In genomic region chr11:60416590-60416962, GRCm38 (mm10) we compare ENCODE assay signal across 8 mouse cellular contexts. TPM values are rescaled to one million over a fixed set of nuclear protein-coding genes. Genes with fewer than 3 reads are reported as not detected.
DNase-seq lines count a peak whose midpoint lies in the region; ATAC-seq and TF ChIP-seq lines count a peak whose summit lies in the region.

No protein-coding gene starts in this region.

- WGBS in liver, adult 2 months, result under 1% methylated on average over 21 of the region's 21 CpGs
- under 1% methylated on average over 21 of the region's 21 CpGs for WGBS in embryonic facial prominence, embryonic 13.5 days
- under 1% methylated on average over 21 of the region's 21 CpGs for WGBS in limb, embryonic 10.5 days
- under 1% methylated on average over 21 of the region's 21 CpGs for WGBS in neural tube, embryonic 15.5 days

- no peaks in the 10 kb centered on the region for H3K9me3 ChIP-seq in embryonic facial prominence, embryonic 13.5 days
- no peaks in the 10 kb centered on the region for H3K9me3 ChIP-seq in limb, embryonic 10.5 days (replicated peaks)
- H3K9me3 ChIP-seq in neural tube, embryonic 15.5 days (replicated peaks), result no peaks in the 10 kb centered on the region

- peak; percentile 27; the same call in 1 of the 2 replicates for ATAC-seq in embryonic facial prominence, embryonic 13.5 days (ENCODE audit: insufficient number of reproducible peaks, insufficient read depth, low FRiP score, low TSS enrichment, low read depth)
- peak; percentile 61; the same call in 1 of the 2 replicates for ATAC-seq in neural tube, embryonic 15.5 days (ENCODE audit: low FRiP score)

- no peak for DNase-seq in liver, adult 2 months (ENCODE audit: extremely low read depth, low read depth, low spot score)
- DNase-seq in liver, result no peak
- DNase-seq in limb, embryonic 10.5 days (ENCODE audit: low spot score), result no peak
- no peak for DNase-seq in adrenal gland, adult 18-20 months (ENCODE audit: low spot score in 2 of 2)
- no peak for DNase-seq in layer of hippocampus, adult 11-12 months (ENCODE audit: low spot score)
- no peak for DNase-seq in kidney, adult 18-20 months

- peak overlapping the region; percentile 74 for H3K9ac ChIP-seq in liver, adult 2 months (ENCODE audit: low read depth, low read length)
- H3K9ac ChIP-seq in embryonic facial prominence, embryonic 13.5 days, result peak overlapping the region; percentile 88
- peak overlapping the region; percentile 69 for H3K9ac ChIP-seq in neural tube, embryonic 15.5 days (replicated peaks)

- peak overlapping the region; percentile 66 for H3K27ac ChIP-seq in liver, adult 2 months (replicated peaks; ENCODE audit: insufficient read depth, low read depth, low read length)
- H3K27ac ChIP-seq in embryonic facial prominence, embryonic 13.5 days, result peak overlapping the region; percentile 88
- H3K27ac ChIP-seq in limb, embryonic 10.5 days, result peak overlapping the region; percentile 96
- peak overlapping the region; percentile 77 for H3K27ac ChIP-seq in neural tube, embryonic 15.5 days (replicated peaks)

- H3K4me2 ChIP-seq in embryonic facial prominence, embryonic 13.5 days, result peak overlapping the region; percentile 86
- peak overlapping the region; percentile 71 for H3K4me2 ChIP-seq in neural tube, embryonic 15.5 days

- peaks cover 9% of the 10 kb centered on the region for H3K4me1 ChIP-seq in liver, adult 2 months (ENCODE audit: control insufficient read depth, insufficient read depth, low read length)
- peaks cover 29% of the 10 kb centered on the region for H3K4me1 ChIP-seq in embryonic facial prominence, embryonic 13.5 days
- H3K4me1 ChIP-seq in limb, embryonic 10.5 days, result peaks cover 31% of the 10 kb centered on the region
- H3K4me1 ChIP-seq in neural tube, embryonic 15.5 days, result peaks cover 44% of the 10 kb centered on the region

- TF ChIP-seq POLR2A in liver, adult 2 months (IDR thresholded peaks at IDR 0.05; ENCODE audit: extremely low read depth, insufficient read depth, low read length), result no peak

- H3K27me3 ChIP-seq in liver, adult 2 months (ENCODE audit: control insufficient read depth, insufficient read depth, low read length), result no peaks in the 10 kb centered on the region
- H3K27me3 ChIP-seq in embryonic facial prominence, embryonic 13.5 days, result no peaks in the 10 kb centered on the region
- no peaks in the 10 kb centered on the region for H3K27me3 ChIP-seq in limb, embryonic 10.5 days (ENCODE audit: low read depth, poor library complexity, severe bottlenecking)
- H3K27me3 ChIP-seq in neural tube, embryonic 15.5 days (replicated peaks), result no peaks in the 10 kb centered on the region

- peaks cover 14% of the 10 kb centered on the region; the same call in 1 of the 2 replicates for H3K79me2 ChIP-seq in liver, adult 2 months (ENCODE audit: control insufficient read depth, insufficient read depth, low read length)

- no peak for TF ChIP-seq CTCF in liver, adult 2 months (IDR thresholded peaks at IDR 0.05; ENCODE audit: low read depth, low read length)

- no peaks in the 10 kb centered on the region for H3K36me3 ChIP-seq in liver, adult 2 months (ENCODE audit: control insufficient read depth, insufficient read depth, low read length)
- H3K36me3 ChIP-seq in embryonic facial prominence, embryonic 13.5 days, result no peaks in the 10 kb centered on the region
- H3K36me3 ChIP-seq in limb, embryonic 10.5 days, result no peaks in the 10 kb centered on the region
- H3K36me3 ChIP-seq in neural tube, embryonic 15.5 days, result no peaks in the 10 kb centered on the region

- H3K4me3 ChIP-seq in liver, adult 2 months (ENCODE audit: insufficient read depth, low read depth, low read length), result peak overlapping the region; percentile 73
- peak overlapping the region; percentile 93 for H3K4me3 ChIP-seq in embryonic facial prominence, embryonic 13.5 days
- H3K4me3 ChIP-seq in limb, embryonic 10.5 days, result peak overlapping the region; percentile 98
- peak overlapping the region; percentile 72 for H3K4me3 ChIP-seq in neural tube, embryonic 15.5 days (replicated peaks)

RNA-seq across cellular contexts. Expression of gene Gid4, which starts 0.4 kb away (rescaled TPM):
- 11.7 and 14.1 TPM in 2 replicates for total RNA-seq in liver, adult 2 months (2014; rRNA removed)
- 18.9 and 21.7 TPM in 2 replicates for polyA plus RNA-seq in liver, adult 2 months (2012; rRNA removed)
- polyA plus RNA-seq in embryonic facial prominence, embryonic 13.5 days (2015; fragmentation: Nextera tagmentation; extraction: Ambion mirVana), result 25.3 and 25.8 TPM in 2 replicates
- polyA plus RNA-seq in limb, embryonic 10.5 days (2016; fragmentation: Nextera tagmentation; extraction: Ambion mirVana), result 25.7 and 26.1 TPM in 2 replicates
- 22.5 and 24.2 TPM in 2 replicates for polyA plus RNA-seq in neural tube, embryonic 15.5 days (2015; fragmentation: Nextera tagmentation; extraction: Ambion mirVana)
- total RNA-seq in adrenal gland, adult 18-20 months (2021), result 10 to 100 TPM; 48.8 to 63.1 TPM

RNA-seq across cellular contexts. Expression of gene Atpaf2, which starts 1.7 kb away (rescaled TPM):
- 15.3 and 16.8 TPM in 2 replicates for total RNA-seq in liver, adult 2 months (2014; rRNA removed)
- polyA plus RNA-seq in liver, adult 2 months (2012; rRNA removed), result 22.3 and 23.3 TPM in 2 replicates
- 52.7 and 54.9 TPM in 2 replicates for polyA plus RNA-seq in embryonic facial prominence, embryonic 13.5 days (2015; fragmentation: Nextera tagmentation; extraction: Ambion mirVana)
- polyA plus RNA-seq in limb, embryonic 10.5 days (2016; fragmentation: Nextera tagmentation; extraction: Ambion mirVana), result 67.1 and 67.7 TPM in 2 replicates
- 45.7 and 48.6 TPM in 2 replicates for polyA plus RNA-seq in neural tube, embryonic 15.5 days (2015; fragmentation: Nextera tagmentation; extraction: Ambion mirVana)
- total RNA-seq in adrenal gland, adult 18-20 months (2021), result 10 to 100 TPM; 60.7 to 93.7 TPM

RNA-seq across cellular contexts. Expression of gene Drg2, which starts 37.8 kb away (rescaled TPM):
- total RNA-seq in liver, adult 2 months (2014; rRNA removed), result 29.1 and 36.6 TPM in 2 replicates
- polyA plus RNA-seq in liver, adult 2 months (2012; rRNA removed), result 40.1 and 41.7 TPM in 2 replicates
- polyA plus RNA-seq in embryonic facial prominence, embryonic 13.5 days (2015; fragmentation: Nextera tagmentation; extraction: Ambion mirVana), result 113 and 124 TPM in 2 replicates
- 151 and 153 TPM in 2 replicates for polyA plus RNA-seq in limb, embryonic 10.5 days (2016; fragmentation: Nextera tagmentation; extraction: Ambion mirVana)
- polyA plus RNA-seq in neural tube, embryonic 15.5 days (2015; fragmentation: Nextera tagmentation; extraction: Ambion mirVana), result 94.6 and 98.5 TPM in 2 replicates
- 10 to 100 TPM; 54.6 to 65.5 TPM for total RNA-seq in adrenal gland, adult 18-20 months (2021)

RNA-seq across cellular contexts. Expression of gene Myo15, which starts 52.6 kb away (rescaled TPM):
- total RNA-seq in liver, adult 2 months (2014; rRNA removed), result under 0.01 TPM in 1 of 2 replicates, not detected in the other
- 0.05 and 0.06 TPM in 2 replicates for polyA plus RNA-seq in liver, adult 2 months (2012; rRNA removed)
- polyA plus RNA-seq in embryonic facial prominence, embryonic 13.5 days (2015; fragmentation: Nextera tagmentation; extraction: Ambion mirVana), result 0.67 and 0.77 TPM in 2 replicates
- polyA plus RNA-seq in limb, embryonic 10.5 days (2016; fragmentation: Nextera tagmentation; extraction: Ambion mirVana), result 0.10 and 0.11 TPM in 2 replicates
- 0.28 TPM in 2 replicates for polyA plus RNA-seq in neural tube, embryonic 15.5 days (2015; fragmentation: Nextera tagmentation; extraction: Ambion mirVana)
- under 1 TPM; 0.10 to 0.13 TPM for total RNA-seq in adrenal gland, adult 18-20 months (2021)
